Mouse (Mus musculus) kidney, adult 2 months (tissue): ENCODE data around the gene Fbxo46. TPM values are rescaled to one million over a fixed set of nuclear protein-coding genes. Genes with fewer than 3 reads are reported as not detected.

Source experiments
- DNase-seq: peaks from one replicate; pipeline ENCODE4 v3.0.0; 2021
- H3K27ac ChIP-seq: fragments of 200-500 bp; 2 replicates; pipeline ENCODE4 v1.5.1; 2012; ENCODE audit warnings: low read depth, low read length, control low read depth, inconsistent platforms; ENCODE audit not compliant: insufficient read depth
- H3K27me3 ChIP-seq: fragments of 200-500 bp; replicated peaks from 2 replicates; pipeline ENCODE4 v1.6.1; 2012; ENCODE audit warnings: mild to moderate bottlenecking, moderate library complexity, low read length, inconsistent platforms; ENCODE audit not compliant: control insufficient read depth, insufficient read depth
- H3K36me3 ChIP-seq: fragments of 200-500 bp; 2 replicates; pipeline ENCODE4 v1.6.1; 2012; ENCODE audit warnings: mild to moderate bottlenecking, moderate library complexity, low read length, inconsistent platforms; ENCODE audit not compliant: control insufficient read depth, insufficient read depth
- H3K4me1 ChIP-seq: fragments of 200-500 bp; 2 replicates; pipeline ENCODE4 v1.6.1; 2011; ENCODE audit warnings: low read length; ENCODE audit not compliant: control insufficient read depth, insufficient read depth
- H3K4me3 ChIP-seq: fragments of 200-500 bp; 2 replicates; pipeline ENCODE4 v1.5.1; 2011; ENCODE audit warnings: mild to moderate bottlenecking, low read depth, low read length, control low read depth; ENCODE audit not compliant: insufficient read depth
- CTCF ChIP-seq: fragments of 200-500 bp; conservative IDR thresholded peaks from 2 replicates; pipeline ENCODE4 v1.5.1; 2011; ENCODE audit warnings: low read depth, mild to moderate bottlenecking, control low read depth, low read length, moderate library complexity, mixed read lengths; ENCODE audit not compliant: insufficient read depth, insufficient read length
- POLR2A ChIP-seq: fragments of 200-500 bp; IDR thresholded peaks from one replicate; pipeline ENCODE4 v1.6.1; 2011; ENCODE audit warnings: low read depth, low read length, control low read depth
- WGBS: fragments of 180-500 bp; shearing (Covaris S2); methylation state at CpG from one replicate; pipeline ENCODE4 v1.1.7; 2018; 5-methylcytosine and 5-hydroxymethylcytosine counted together
- polyA plus RNA-seq: library from polyadenylated mRNA; depleted of rRNA; stranded (reverse); fragments of >200 nt; gene quantifications from 2 replicates; pipeline ENCODE4 v1.2.3, GENCODE M21; 2012

The Fbxo46 gene
- polyA plus RNA-seq, 1 experiment, result 9.2 TPM

- Histone ChIP-seq H3K27me3 (no peaks in the 10 kb centered on the region), H3K27ac (no peak overlapping the region), H3K36me3 (no peaks in the 10 kb centered on the region), H3K4me3 (no peak overlapping the region), H3K4me1 (no peaks in the 10 kb centered on the region)
- peak; percentile 94 for DNase-seq
- 7% methylated on average over 30 of the region's 30 CpGs for WGBS
- TF ChIP-seq CTCF (peak; percentile 90), POLR2A (no peak)
Measured at GRCm38 (mm10) chr7:19157160-19157800, 37.6 kb downstream of the Fbxo46 start.

- no peaks in the 10 kb centered on the region for H3K36me3 ChIP-seq
- 65% methylated on average over 11 of the region's 11 CpGs for WGBS
- DNase-seq, result no peak
- H3K27ac ChIP-seq, result no peak overlapping the region
- H3K4me1 ChIP-seq, result no peaks in the 10 kb centered on the region
- H3K27me3 ChIP-seq, result no peaks in the 10 kb centered on the region
- H3K4me3 ChIP-seq, result no peak overlapping the region
- TF ChIP-seq POLR2A, result no peak
- no peak for TF ChIP-seq CTCF
Measured at GRCm38 (mm10) chr7:19158601-19159000, 38.9 kb downstream of the Fbxo46 start.

- H3K27me3 ChIP-seq, result no peaks in the 10 kb centered on the region
- no peak overlapping the region for H3K27ac ChIP-seq
- no peaks in the 10 kb centered on the region for H3K4me1 ChIP-seq
- 16% methylated on average over 18 of the region's 18 CpGs for WGBS
- no peak for DNase-seq
- no peak overlapping the region for H3K4me3 ChIP-seq
- no peaks in the 10 kb centered on the region for H3K36me3 ChIP-seq
- TF ChIP-seq POLR2A (no peak), CTCF (no peak)
Measured at GRCm38 (mm10) chr7:19159411-19159810, 39.8 kb downstream of the Fbxo46 start.

- TF ChIP-seq CTCF, result no peak
- TF ChIP-seq POLR2A, result no peak
- WGBS, result 2% methylated on average over 20 of the region's 20 CpGs
- H3K27ac ChIP-seq, result no peak overlapping the region
- H3K4me3 ChIP-seq, result no peak overlapping the region
- DNase-seq, result no peak
- no peaks in the 10 kb centered on the region for H3K27me3 ChIP-seq
- no peaks in the 10 kb centered on the region for H3K36me3 ChIP-seq
- H3K4me1 ChIP-seq, result no peaks in the 10 kb centered on the region
Measured at GRCm38 (mm10) chr7:19160115-19160514, 40.5 kb downstream of the Fbxo46 start.

GRCm38 (mm10) chr7:19162928-19163327, 43.3 kb downstream of the Fbxo46 start:
- Histone ChIP-seq H3K27me3 (no peaks in the 10 kb centered on the region), H3K27ac (no peak overlapping the region), H3K4me3 (no peak overlapping the region), H3K4me1 (no peaks in the 10 kb centered on the region), H3K36me3 (no peaks in the 10 kb centered on the region)
- TF ChIP-seq POLR2A (no peak), CTCF (no peak)
- 81% methylated on average over 7 of the region's 7 CpGs for WGBS
- DNase-seq, result no peak

- 27% methylated on average over 12 of the region's 12 CpGs for WGBS
- Histone ChIP-seq H3K27me3 (no peaks in the 10 kb centered on the region), H3K4me1 (no peaks in the 10 kb centered on the region), H3K27ac (no peak overlapping the region), H3K4me3 (no peak overlapping the region), H3K36me3 (no peaks in the 10 kb centered on the region)
- TF ChIP-seq POLR2A (no peak), CTCF (no peak)
- DNase-seq, result no peak
Measured at GRCm38 (mm10) chr7:19163752-19164151, 44.1 kb downstream of the Fbxo46 start.

- H3K27ac ChIP-seq, result no peak overlapping the region
- DNase-seq, result peak; percentile 46
- TF ChIP-seq POLR2A (no peak), CTCF (no peak)
- WGBS, result 4% methylated on average over 6 of the region's 6 CpGs
- H3K4me1 ChIP-seq, result no peaks in the 10 kb centered on the region
- H3K4me3 ChIP-seq, result no peak overlapping the region
- H3K36me3 ChIP-seq, result no peaks in the 10 kb centered on the region
- no peaks in the 10 kb centered on the region for H3K27me3 ChIP-seq
Measured at GRCm38 (mm10) chr7:19164189-19164588, 44.5 kb downstream of the Fbxo46 start.
